Mouse (Mus musculus): ENCODE measurements around the gene Prkce.

- TF ChIP-seq POLR2A (IDR thresholded peaks at IDR 0.05; ENCODE audit: insufficient read depth, low read depth, low read length) (no peak), CTCF (IDR thresholded peaks at IDR 0.05; ENCODE audit: insufficient read depth, low read depth, low read length) (no peak)
Measured at GRCm38 (mm10) chr17:86248832-86249231, 81.2 kb downstream of the Prkce start.
